Mouse (Mus musculus): ENCODE results near the gene Nprl3. TPM values are rescaled to one million over a fixed set of nuclear protein-coding genes. Genes with fewer than 3 reads are reported as not detected.

The Nprl3 gene
- polyA plus RNA-seq, 1 experiment from 2014 or later, result 41.2 TPM

DNA sequence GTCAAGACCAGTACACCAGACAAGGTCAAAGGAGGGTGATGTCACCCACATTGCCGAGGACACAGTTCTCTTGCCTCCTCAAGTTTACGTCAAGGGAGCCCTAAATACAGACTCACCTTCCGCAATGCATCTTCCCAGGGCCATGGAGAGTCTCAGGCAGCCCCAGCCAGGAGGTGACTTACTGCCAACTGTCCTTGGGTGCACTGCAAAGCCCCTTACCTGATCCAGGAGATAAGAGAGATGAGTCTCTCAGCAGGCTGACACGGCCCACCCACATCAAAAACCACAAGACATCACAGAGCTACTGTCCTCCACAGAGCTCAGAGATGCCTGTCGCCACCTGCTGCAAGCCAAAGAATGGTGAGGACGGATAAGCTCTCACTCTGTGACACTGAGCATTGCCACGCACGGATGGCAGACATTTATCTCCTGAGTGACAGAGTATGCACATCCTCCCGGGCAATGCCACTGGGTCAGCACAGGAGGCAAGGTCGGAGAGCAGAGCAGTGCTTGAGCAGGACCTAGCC is 67.4 kb downstream of the Nprl3 start, which contains the start of gene Il9r:
Gene Il9r (minus strand): TSS at position 205 of the 527 bp plus-strand sequence.
- peaks cover 5% of the 10 kb centered on the region; the same call in 1 of the 2 replicates for H3K4me1 ChIP-seq
- ATAC-seq (ENCODE audit: insufficient number of reproducible peaks, low FRiP score, low TSS enrichment, low read depth), result no peak
- WGBS, result 64% methylated on average over 10 of the region's 10 CpGs

DNA sequence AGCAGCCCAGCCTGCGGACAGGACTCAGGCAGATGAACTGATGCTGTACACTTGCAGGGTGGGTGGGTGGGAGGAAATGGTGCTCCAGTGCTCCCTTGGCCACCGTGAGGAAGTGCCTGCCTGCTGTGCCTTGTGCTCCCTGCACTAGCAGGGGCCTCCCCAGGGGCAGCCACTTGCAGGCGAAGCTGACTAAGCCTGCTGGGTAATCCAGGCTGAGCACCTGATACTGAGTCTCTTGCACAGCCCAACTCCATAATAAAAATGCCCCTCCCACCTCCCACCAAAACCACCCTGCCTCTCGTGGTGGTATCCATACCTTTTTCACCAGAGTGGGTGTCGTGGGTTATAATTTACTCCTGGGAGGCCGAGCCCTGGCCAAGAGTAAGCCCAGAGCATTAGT is 68.3 kb downstream of the Nprl3 start:
- Histone ChIP-seq H3K4me2 (replicated peaks) (no peak overlapping the region), H3K9me3 (replicated peaks) (no peaks in the 10 kb centered on the region), H3K27ac (replicated peaks) (no peak overlapping the region), H3K9ac (no peak overlapping the region), H3K36me3 (no peaks in the 10 kb centered on the region), H3K4me1 (no peaks in the 10 kb centered on the region), H3K4me3 (replicated peaks) (no peak overlapping the region), H3K27me3 (peaks cover 3% of the 10 kb centered on the region; the same call in 1 of the 2 replicates)
- 47% methylated on average over 6 of the region's 6 CpGs for WGBS
- no peak for ATAC-seq (ENCODE audit: insufficient number of reproducible peaks, low FRiP score, low TSS enrichment, low read depth)

More for the DNA sequence above, 67.4 kb downstream of the Nprl3 start, which contains the start of gene Il9r:
- Histone ChIP-seq H3K27me3 (peaks cover 3% of the 10 kb centered on the region; the same call in 1 of the 2 replicates), H3K27ac (replicated peaks) (no peak within 1 kb of the TSS), H3K9ac (no peak within 1 kb of the TSS), H3K36me3 (no peaks in the 10 kb centered on the region), H3K9me3 (replicated peaks) (no peaks in the 10 kb centered on the region), H3K4me3 (replicated peaks) (no peak within 1 kb of the TSS), H3K4me2 (replicated peaks) (no peak within 1 kb of the TSS)

DNA sequence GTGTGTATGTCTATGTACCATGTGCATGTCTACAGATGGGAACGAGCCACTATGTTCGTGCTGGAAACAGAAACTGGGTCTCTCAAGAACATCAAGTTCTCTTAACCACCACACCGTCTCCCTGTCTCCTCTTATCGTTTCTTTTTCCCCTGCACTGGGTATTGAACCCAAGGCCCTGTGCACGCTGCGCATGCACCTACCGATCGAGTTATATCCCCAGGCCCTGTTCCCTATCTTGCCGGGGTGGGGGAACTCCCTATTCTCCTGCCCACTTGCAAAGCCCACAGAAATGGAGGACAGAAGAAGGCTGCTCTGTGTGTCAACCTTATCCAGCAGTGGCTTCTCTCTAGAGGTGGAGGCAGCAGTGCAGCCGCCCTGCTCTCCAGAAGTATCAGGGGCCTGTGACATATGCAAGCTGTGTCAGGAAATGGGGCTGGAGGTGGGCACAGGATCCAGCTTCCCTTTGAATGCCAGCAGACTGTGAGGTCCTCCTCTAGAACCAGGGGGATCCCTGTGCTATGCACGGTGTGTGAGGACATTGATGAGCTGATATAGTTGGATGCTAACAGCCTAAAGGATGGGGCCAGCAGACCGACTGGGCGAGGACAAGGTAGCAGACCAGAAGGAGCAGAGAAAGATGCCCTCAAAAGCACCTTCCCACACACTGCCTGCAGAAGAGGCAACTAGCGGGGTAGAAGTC is 69.1 kb downstream of the Nprl3 start:
- no peak for ATAC-seq (ENCODE audit: insufficient number of reproducible peaks, low FRiP score, low TSS enrichment, low read depth)
- 59% methylated on average over 14 of the region's 14 CpGs for WGBS

DNA sequence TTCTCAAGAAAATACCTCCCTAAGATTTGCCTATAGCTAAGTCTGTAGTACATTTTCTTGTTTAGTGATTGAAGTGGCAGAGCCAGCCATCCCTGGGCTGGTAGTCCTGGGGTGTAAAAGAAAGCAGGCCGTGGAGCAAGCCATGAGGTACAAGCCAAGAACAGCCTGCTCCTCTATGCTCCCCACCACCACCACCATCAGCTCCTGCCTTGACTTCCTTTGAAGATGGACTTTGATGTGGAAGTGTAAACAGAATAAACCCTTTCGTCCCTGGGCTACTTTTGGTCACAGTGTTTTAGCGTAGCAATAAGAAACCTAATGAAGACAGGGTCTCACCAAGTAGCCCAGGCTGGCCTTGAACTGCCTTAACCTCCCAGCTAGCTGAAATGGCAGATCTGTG is 69.7 kb downstream of the Nprl3 start:
- 60% methylated on average over 3 of the region's 3 CpGs for WGBS
- ATAC-seq (ENCODE audit: insufficient number of reproducible peaks, low FRiP score, low TSS enrichment, low read depth), result no peak
- H3K9ac ChIP-seq, result no peak overlapping the region
- no peaks in the 10 kb centered on the region for H3K9me3 ChIP-seq (replicated peaks)
- H3K4me1 ChIP-seq, result no peaks in the 10 kb centered on the region
- H3K4me3 ChIP-seq (replicated peaks), result no peak overlapping the region
- H3K27ac ChIP-seq (replicated peaks), result no peak overlapping the region
- no peaks in the 10 kb centered on the region for H3K36me3 ChIP-seq
- no peak overlapping the region for H3K4me2 ChIP-seq (replicated peaks)
- H3K27me3 ChIP-seq, result peaks cover 3% of the 10 kb centered on the region; the same call in 1 of the 2 replicates

More for the DNA sequence above, 69.1 kb downstream of the Nprl3 start:
- no peaks in the 10 kb centered on the region for H3K9me3 ChIP-seq (replicated peaks)
- no peak overlapping the region for H3K4me2 ChIP-seq (replicated peaks)
- peaks cover 3% of the 10 kb centered on the region; the same call in 1 of the 2 replicates for H3K27me3 ChIP-seq
- no peaks in the 10 kb centered on the region for H3K36me3 ChIP-seq
- H3K4me1 ChIP-seq, result no peaks in the 10 kb centered on the region
- H3K27ac ChIP-seq (replicated peaks), result no peak overlapping the region
- H3K9ac ChIP-seq, result no peak overlapping the region
- H3K4me3 ChIP-seq (replicated peaks), result no peak overlapping the region

DNA sequence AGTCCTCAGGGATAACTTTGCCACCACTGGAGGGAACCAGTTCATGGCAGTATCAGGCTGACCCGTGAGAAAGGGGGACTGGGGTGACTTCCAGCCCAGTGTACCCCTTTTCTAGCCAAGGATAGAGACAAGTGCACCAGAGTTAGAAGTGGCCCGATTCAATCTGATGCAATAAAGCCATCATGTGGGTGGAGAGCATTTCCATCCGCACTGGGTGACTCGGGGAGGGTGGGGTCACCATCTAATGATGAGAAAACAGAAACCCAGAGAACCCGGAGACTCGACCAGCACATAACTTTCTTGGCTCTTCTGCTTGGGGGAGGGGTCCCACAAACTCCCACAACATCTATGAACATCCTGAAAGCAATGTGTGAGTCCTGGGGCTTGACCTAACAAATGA is 70.8 kb downstream of the Nprl3 start:
- no peak overlapping the region for H3K27ac ChIP-seq (replicated peaks)
- no peaks in the 10 kb centered on the region for H3K36me3 ChIP-seq
- H3K27me3 ChIP-seq, result peaks cover 3% of the 10 kb centered on the region; the same call in 1 of the 2 replicates
- no peak for ATAC-seq (ENCODE audit: insufficient number of reproducible peaks, low FRiP score, low TSS enrichment, low read depth)
- no peak overlapping the region for H3K4me2 ChIP-seq (replicated peaks)
- H3K9me3 ChIP-seq (replicated peaks), result no peaks in the 10 kb centered on the region
- no peak overlapping the region for H3K9ac ChIP-seq
- WGBS, result 69% methylated on average over 6 of the region's 6 CpGs
- H3K4me3 ChIP-seq (replicated peaks), result no peak overlapping the region
- H3K4me1 ChIP-seq, result no peaks in the 10 kb centered on the region

DNA sequence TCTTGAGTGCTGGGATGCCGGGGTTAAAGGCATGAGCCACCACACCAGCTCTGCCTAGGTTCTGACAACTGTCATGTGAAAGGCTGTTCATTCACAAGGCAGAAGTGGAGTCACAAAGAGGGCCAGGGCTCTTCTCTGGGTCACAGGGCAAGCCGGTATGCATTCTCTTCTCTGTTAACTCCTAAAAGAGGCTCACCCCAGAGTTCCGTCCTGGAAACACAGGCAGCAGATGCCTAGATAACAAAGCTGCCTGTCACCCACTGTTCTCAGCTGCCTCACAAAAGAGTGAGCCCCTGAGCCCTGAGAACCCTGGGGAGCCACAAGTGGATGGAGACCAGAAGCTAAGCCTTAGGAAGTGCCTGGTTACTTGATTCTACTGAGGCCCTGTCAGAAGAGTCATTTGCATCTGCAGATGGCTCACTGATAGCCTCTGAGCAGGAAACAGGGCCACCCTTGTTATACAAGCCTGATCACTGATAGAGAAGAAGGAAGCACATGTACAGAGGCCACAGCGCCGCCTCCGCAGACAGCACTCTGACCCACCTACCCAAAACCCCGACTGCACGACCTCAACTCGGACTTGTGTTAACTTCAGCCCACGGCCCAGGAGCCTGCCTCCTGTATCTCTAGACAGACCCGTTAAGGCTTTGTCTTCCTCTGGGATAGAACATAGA is 71.5 kb downstream of the Nprl3 start:
- Histone ChIP-seq H3K4me1 (no peaks in the 10 kb centered on the region), H3K4me2 (replicated peaks) (no peak overlapping the region), H3K9me3 (replicated peaks) (no peaks in the 10 kb centered on the region), H3K9ac (no peak overlapping the region), H3K27ac (replicated peaks) (no peak overlapping the region), H3K36me3 (no peaks in the 10 kb centered on the region), H3K4me3 (replicated peaks) (no peak overlapping the region), H3K27me3 (peaks cover 3% of the 10 kb centered on the region; the same call in 1 of the 2 replicates)
- 24% methylated on average over 11 of the region's 11 CpGs for WGBS
- ATAC-seq (ENCODE audit: insufficient number of reproducible peaks, low FRiP score, low TSS enrichment, low read depth), result no peak

DNA sequence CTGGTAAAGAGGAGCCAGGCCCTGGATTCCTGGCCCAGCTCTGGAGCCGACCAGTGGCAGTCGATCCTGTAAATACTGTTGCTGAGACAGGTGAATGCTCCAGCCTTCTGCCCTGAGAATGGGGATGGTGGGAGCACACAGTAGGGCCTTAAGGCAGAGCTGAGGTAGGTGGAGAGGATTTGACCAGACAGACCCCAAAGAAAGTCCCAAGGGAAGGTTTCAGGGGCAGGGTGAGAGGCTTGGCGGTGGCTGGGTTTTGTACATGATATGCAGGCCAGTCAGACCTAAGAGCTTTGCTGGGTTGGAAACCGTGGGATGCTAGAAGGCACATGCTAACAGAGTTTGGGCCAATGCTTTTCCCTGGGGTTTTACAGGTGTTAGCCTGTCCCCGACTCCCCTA is 72.9 kb downstream of the Nprl3 start:
- no peak overlapping the region for H3K4me3 ChIP-seq (replicated peaks)
- H3K4me1 ChIP-seq, result no peaks in the 10 kb centered on the region
- 78% methylated on average over 5 of the region's 5 CpGs for WGBS
- H3K27ac ChIP-seq (replicated peaks), result no peak overlapping the region
- no peak overlapping the region for H3K4me2 ChIP-seq (replicated peaks)
- no peaks in the 10 kb centered on the region for H3K9me3 ChIP-seq (replicated peaks)
- H3K9ac ChIP-seq, result no peak overlapping the region
- H3K27me3 ChIP-seq, result peaks cover 3% of the 10 kb centered on the region; the same call in 1 of the 2 replicates
- no peaks in the 10 kb centered on the region for H3K36me3 ChIP-seq
- no peak for ATAC-seq (ENCODE audit: insufficient number of reproducible peaks, low FRiP score, low TSS enrichment, low read depth)

DNA sequence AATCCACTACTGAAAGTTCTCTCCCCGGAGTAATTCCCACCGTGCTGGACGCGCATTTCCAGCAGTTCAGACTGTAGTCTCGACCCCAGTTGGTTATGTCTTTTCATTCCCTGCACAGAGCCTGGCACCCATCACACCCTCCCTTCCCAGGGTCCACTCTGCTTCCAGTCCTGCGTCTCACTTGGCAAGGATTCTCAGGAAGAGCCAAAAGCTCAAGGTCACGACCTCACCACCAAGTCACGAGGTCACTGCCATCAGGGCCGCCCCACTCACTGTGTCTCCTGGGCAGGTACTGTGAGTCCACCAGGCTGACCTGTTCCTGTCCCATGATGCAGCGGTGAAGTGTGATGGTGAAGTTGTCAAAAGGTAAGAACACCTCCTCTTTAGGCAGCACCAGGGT is 73.4 kb downstream of the Nprl3 start:
- Histone ChIP-seq H3K36me3 (no peaks in the 10 kb centered on the region), H3K4me3 (replicated peaks) (no peak overlapping the region), H3K9me3 (replicated peaks) (no peaks in the 10 kb centered on the region), H3K27me3 (peaks cover 3% of the 10 kb centered on the region; the same call in 1 of the 2 replicates), H3K4me2 (replicated peaks) (no peak overlapping the region), H3K4me1 (no peaks in the 10 kb centered on the region), H3K27ac (replicated peaks) (no peak overlapping the region), H3K9ac (no peak overlapping the region)
- WGBS, result 79% methylated on average over 10 of the region's 10 CpGs
- no peak for ATAC-seq (ENCODE audit: insufficient number of reproducible peaks, low FRiP score, low TSS enrichment, low read depth)

DNA sequence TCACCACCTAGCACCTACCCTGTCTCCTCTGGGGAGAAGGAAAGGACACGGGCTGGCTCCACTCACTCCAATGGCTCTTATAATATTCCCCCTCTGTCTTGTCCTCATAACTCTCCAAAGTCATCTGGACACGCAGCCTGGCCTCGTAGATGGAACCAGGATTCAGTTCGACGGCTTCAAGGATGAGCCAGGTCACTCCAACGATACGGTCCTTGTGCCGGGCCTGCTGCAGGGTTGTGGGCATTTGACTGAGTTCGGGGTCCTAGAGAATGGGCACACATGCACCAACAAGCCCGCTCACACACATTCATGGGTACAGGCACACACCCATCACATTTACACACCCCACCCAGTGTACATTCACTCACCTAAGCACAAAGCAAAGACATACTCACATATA is 74.4 kb downstream of the Nprl3 start:
- Histone ChIP-seq H3K4me2 (replicated peaks) (no peak overlapping the region), H3K36me3 (no peaks in the 10 kb centered on the region), H3K27ac (replicated peaks) (no peak overlapping the region), H3K9ac (no peak overlapping the region), H3K4me1 (no peaks in the 10 kb centered on the region), H3K9me3 (replicated peaks) (no peaks in the 10 kb centered on the region), H3K27me3 (peaks cover 3% of the 10 kb centered on the region; the same call in 1 of the 2 replicates), H3K4me3 (replicated peaks) (no peak overlapping the region)
- ATAC-seq (ENCODE audit: insufficient number of reproducible peaks, low FRiP score, low TSS enrichment, low read depth), result no peak
- WGBS, result 92% methylated on average over 10 of the region's 10 CpGs

DNA sequence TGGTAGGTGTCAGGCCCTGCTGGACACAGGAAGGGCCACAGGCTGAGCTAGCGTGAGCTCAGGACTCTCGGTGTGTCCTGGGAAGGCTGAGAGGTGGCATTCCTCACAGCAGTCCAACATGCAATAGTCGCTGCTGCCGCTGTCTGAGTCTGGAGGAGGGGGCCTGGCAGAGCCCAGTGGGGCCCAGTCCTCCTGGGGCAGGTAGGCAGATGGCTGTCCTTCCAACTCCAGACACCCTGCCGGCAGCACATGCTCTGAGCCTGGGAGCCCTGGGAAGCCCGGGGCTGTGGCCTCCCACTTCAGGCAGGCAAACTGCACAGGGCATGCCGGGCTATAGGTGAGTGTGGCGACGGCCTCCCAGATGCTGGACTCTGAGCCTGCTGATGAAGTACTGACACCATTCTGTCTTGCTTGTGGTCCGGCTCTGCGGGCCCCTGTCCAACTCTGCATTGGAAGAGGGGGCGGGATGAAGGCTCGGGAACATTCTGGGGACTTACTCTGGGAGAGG is 76.8 kb downstream of the Nprl3 start:
- Histone ChIP-seq H3K4me2 (replicated peaks) (no peak overlapping the region), H3K9me3 (replicated peaks) (no peaks in the 10 kb centered on the region), H3K36me3 (no peaks in the 10 kb centered on the region), H3K4me1 (no peaks in the 10 kb centered on the region), H3K27ac (replicated peaks) (no peak overlapping the region), H3K27me3 (no peaks in the 10 kb centered on the region), H3K4me3 (replicated peaks) (no peak overlapping the region), H3K9ac (no peak overlapping the region)
- WGBS, result 72% methylated on average over 13 of the region's 13 CpGs
- ATAC-seq (ENCODE audit: insufficient number of reproducible peaks, low FRiP score, low TSS enrichment, low read depth), result no peak

DNA sequence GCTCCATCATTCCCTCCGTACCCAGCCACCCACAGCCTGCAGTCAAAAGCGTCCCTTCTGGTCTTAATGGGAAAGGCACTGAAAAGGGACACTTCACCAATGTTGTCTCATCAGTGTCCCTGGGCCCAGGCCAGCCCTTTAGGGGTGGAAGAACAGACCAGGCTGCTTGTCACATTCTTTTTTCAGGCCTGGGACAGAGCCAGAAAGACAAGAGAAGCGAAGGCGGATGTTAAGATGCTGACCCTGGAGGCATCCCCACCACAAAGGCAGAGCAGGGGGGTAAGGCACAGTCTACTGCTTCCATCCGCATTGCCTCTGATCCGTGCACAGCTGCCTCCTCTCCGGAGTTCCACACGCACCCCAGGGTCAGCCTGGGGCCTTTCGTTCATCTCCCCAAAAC is 77.4 kb downstream of the Nprl3 start:
- no peaks in the 10 kb centered on the region for H3K27me3 ChIP-seq

More for the DNA sequence above, 77.4 kb downstream of the Nprl3 start:
- Histone ChIP-seq H3K9me3 (replicated peaks) (no peaks in the 10 kb centered on the region), H3K36me3 (no peaks in the 10 kb centered on the region), H3K4me2 (replicated peaks) (no peak overlapping the region), H3K4me3 (replicated peaks) (no peak overlapping the region), H3K9ac (no peak overlapping the region), H3K27ac (replicated peaks) (no peak overlapping the region), H3K4me1 (no peaks in the 10 kb centered on the region)
- no peak for ATAC-seq (ENCODE audit: insufficient number of reproducible peaks, low FRiP score, low TSS enrichment, low read depth)
- 68% methylated on average over 9 of the region's 9 CpGs for WGBS

Data from embryonic facial prominence, embryonic 15.5 days (tissue).